Mouse (Mus musculus) megakaryocyte, embryonic 14.5 days (primary cell): ENCODE results near the gene Dad1. TPM values are rescaled to one million over a fixed set of nuclear protein-coding genes. Genes with fewer than 3 reads are reported as not detected.

Experiments
- H3K27me3 ChIP-seq: replicated peaks from 2 replicates; pipeline ENCODE3; 2012; ENCODE audit warnings: inconsistent platforms
- H3K36me3 ChIP-seq: replicated peaks from 2 replicates; pipeline ENCODE3; 2012; ENCODE audit warnings: low read length, inconsistent platforms, mixed read lengths
- H3K4me1 ChIP-seq: 2 replicates; pipeline ENCODE4 v1.6.1; 2012; ENCODE audit warnings: inconsistent platforms
- H3K4me3 ChIP-seq: replicated peaks from 2 replicates; pipeline ENCODE3; 2012; ENCODE audit warnings: moderate library complexity, mild to moderate bottlenecking, inconsistent platforms
- H3K9me3 ChIP-seq: 2 replicates; pipeline ENCODE4 v1.6.1; 2012; ENCODE audit warnings: inconsistent platforms
- FLI1 ChIP-seq: IDR thresholded peaks from 2 replicates; pipeline ENCODE4 v1.6.1; 2012; ENCODE audit warnings: low read length, inconsistent platforms, mixed read lengths
- GATA1 ChIP-seq: IDR thresholded peaks from 3 replicates; pipeline ENCODE4 v1.6.1; 2012; ENCODE audit warnings: mixed read lengths, low read length, inconsistent platforms, borderline replicate concordance
- polyA plus RNA-seq: library from polyadenylated mRNA; stranded (reverse); fragments of >175 nt; gene quantifications from 2 replicates; pipeline ENCODE4 v1.2.3, GENCODE M21; 2012; ENCODE audit warnings: low replicate concordance; ENCODE audit not compliant: insufficient read depth

The Dad1 gene
- 15.0 and 54.8 TPM in 2 replicates for polyA plus RNA-seq

DNA sequence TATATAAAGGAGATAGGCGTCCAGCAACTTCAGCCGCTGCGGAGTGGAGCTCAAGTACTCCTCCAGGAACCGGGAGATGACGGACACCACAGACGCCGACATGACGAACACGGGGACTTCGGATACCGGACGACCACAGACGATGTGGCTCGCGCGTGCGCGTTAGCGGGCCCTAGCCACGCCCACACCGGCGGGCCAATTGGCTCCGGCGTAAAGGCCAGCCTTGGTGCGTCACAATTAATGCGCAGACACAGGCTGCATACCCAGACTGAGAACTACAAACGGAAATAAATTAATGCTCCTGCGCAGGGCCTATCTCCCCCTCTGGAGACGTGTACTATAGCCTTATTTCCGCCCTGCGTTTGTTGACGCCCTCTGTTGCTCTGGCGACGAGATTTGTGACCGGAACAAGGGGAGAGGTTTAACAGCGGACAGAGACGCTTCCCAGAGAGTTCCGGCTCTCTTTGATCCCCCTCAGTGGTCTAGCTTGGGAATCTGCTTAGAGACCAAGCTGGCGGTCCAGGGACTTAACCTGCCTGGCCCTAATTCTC, at the start of gene Dad1, which contains the start of gene Abhd4:
Gene Dad1 (minus strand): TSS at position 364 of the 551 bp plus-strand sequence.
Gene Abhd4 (plus strand): TSS at position 448 of the 551 bp plus-strand sequence.
- peak within 1 kb of the TSS; percentile 95 for H3K4me3 ChIP-seq
- no peaks in the 10 kb centered on the region for H3K27me3 ChIP-seq
- H3K9me3 ChIP-seq: no peaks in the 10 kb centered on the region
- H3K4me1 ChIP-seq: peaks cover 53% of the 10 kb centered on the region
- peaks cover 24% of the 10 kb centered on the region for H3K36me3 ChIP-seq
- TF ChIP-seq FLI1 (no peak), GATA1 (0 out of 3 replicates have a peak, but pooled peaks have one; percentile 38)

DNA sequence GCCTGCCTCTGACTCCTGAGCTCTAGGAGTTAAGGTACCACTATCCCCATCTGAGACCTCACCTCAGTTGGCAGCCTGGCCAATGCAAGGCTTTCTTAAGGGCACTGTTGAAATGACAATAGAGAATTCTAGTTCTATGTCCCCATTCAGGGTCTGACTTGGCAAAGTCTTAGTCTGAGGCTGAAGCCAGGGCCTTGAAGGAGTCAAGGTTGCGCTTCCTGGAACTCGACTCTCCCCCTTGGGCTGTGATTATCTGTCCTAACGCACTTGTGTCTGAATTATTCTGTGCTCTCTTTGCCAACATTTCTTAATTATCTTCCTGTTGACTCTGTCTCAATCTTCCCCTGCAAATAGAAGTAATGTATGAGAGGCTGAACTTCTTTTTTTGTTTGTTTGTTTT, 46.8 kb upstream of the Dad1 start:
- Histone ChIP-seq H3K4me3 (no peak overlapping the region), H3K4me1 (peaks cover 10% of the 10 kb centered on the region), H3K27me3 (no peaks in the 10 kb centered on the region), H3K9me3 (no peaks in the 10 kb centered on the region), H3K36me3 (no peaks in the 10 kb centered on the region)
- TF ChIP-seq GATA1 (no peak), FLI1 (no peak)

DNA sequence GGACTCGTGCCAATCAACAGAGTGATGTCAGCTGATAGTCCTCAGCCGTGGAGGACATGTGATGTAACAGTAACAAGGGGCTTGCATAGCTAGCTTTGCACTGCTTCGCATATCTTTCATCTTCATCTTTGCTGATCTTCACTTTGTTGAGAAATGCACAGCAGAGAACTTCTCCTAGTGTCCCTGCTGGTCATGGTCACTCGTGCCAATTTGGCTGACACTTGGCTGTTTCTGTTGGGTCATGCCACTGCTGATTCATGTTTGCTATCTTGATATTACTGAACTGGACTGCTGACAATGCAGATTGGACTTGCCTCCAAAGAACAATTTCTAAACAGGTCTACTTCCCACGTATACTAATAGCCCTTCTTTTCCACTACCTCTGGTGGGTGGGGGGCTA, 46.2 kb upstream of the Dad1 start:
- Histone ChIP-seq H3K27me3 (no peaks in the 10 kb centered on the region), H3K9me3 (no peaks in the 10 kb centered on the region)

GRCm38 (mm10) chr14:54284839-54285238, 30.9 kb upstream of the Dad1 start, which contains the start of gene Olfr49:
Olfr49 (minus strand) TSS chr14:54284939.
- H3K27me3 ChIP-seq: peaks cover 18% of the 10 kb centered on the region
- no peaks in the 10 kb centered on the region for H3K4me1 ChIP-seq
- H3K9me3 ChIP-seq: no peaks in the 10 kb centered on the region
- TF ChIP-seq FLI1 (no peak), GATA1 (no peak)
- H3K4me3 ChIP-seq: no peak within 1 kb of the TSS
- H3K36me3 ChIP-seq: no peaks in the 10 kb centered on the region

More for the DNA sequence above, 46.2 kb upstream of the Dad1 start:
- Histone ChIP-seq H3K4me1 (peaks cover 10% of the 10 kb centered on the region), H3K4me3 (peak overlapping the region; percentile 48), H3K36me3 (no peaks in the 10 kb centered on the region)
- TF ChIP-seq FLI1: no peak
- TF ChIP-seq GATA1: no peak

GRCm38 (mm10) chr14:54276446-54276845, 22.5 kb upstream of the Dad1 start:
- Histone ChIP-seq H3K36me3 (no peaks in the 10 kb centered on the region), H3K27me3 (peaks cover 3% of the 10 kb centered on the region), H3K4me1 (no peaks in the 10 kb centered on the region), H3K4me3 (no peak overlapping the region), H3K9me3 (no peaks in the 10 kb centered on the region)
- TF ChIP-seq GATA1 (no peak), FLI1 (no peak)

GRCm38 (mm10) chr14:54272696-54273095, 18.8 kb upstream of the Dad1 start:
- Histone ChIP-seq H3K36me3 (peaks cover 28% of the 10 kb centered on the region), H3K4me3 (no peak overlapping the region), H3K4me1 (no peaks in the 10 kb centered on the region), H3K9me3 (no peaks in the 10 kb centered on the region), H3K27me3 (peaks cover 2% of the 10 kb centered on the region)
- TF ChIP-seq FLI1 (no peak), GATA1 (no peak)

DNA sequence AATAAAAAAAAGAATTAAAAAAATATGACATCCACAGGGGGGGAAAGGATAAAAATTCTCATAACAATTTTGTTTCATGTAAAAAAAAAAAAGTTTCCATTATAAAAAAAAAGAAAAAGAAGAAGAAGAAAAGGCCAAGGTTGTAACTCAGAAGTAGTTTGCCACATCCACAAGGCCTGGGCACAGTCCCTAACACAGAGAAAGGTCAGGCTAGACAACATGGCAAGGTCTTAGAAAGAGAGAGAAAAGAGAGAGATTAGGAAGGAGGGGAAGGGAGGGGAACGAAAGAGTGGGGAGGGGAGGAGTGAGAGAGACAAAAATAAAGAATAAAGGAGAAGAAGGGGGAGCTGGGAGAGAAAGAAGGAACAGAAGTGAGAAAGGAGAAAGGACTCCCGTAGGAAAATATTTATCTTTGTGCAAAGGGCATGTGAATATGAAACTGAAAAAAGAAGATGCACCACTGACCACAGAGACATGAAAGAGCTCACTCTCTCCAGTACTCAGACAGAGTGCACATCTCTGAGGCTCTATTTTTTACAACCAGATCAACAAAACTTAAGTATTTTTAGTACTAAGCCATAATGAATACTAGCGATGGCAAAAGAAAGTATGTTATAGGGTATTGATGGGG, 18.2 kb upstream of the Dad1 start:
- H3K4me1 ChIP-seq: no peaks in the 10 kb centered on the region
- no peaks in the 10 kb centered on the region for H3K9me3 ChIP-seq
- no peak overlapping the region for H3K4me3 ChIP-seq
- H3K36me3 ChIP-seq: peaks cover 34% of the 10 kb centered on the region
- no peak for TF ChIP-seq GATA1
- no peak for TF ChIP-seq FLI1
- H3K27me3 ChIP-seq: peaks cover 2% of the 10 kb centered on the region

DNA sequence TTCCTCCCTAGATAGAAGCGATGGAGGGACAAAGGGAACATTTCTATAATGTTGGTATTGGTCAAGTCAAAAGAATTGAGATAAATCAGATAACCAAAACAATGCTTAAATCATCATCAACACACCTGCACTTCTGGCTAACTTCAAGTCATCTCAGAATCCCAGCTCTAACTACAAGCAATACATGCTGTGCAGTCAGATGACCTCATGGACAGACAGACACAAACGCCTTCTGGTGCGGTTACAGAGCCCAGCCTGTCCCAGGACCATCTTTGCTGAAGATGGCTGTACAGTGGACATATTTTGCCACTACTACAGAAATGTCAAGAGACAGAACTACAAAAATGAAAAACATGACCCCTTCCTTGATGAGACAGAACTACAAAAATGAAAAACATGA, 16.5 kb upstream of the Dad1 start:
- no peaks in the 10 kb centered on the region for H3K4me1 ChIP-seq
- H3K9me3 ChIP-seq: no peaks in the 10 kb centered on the region
- no peaks in the 10 kb centered on the region for H3K27me3 ChIP-seq
- no peak overlapping the region for H3K4me3 ChIP-seq
- no peak for TF ChIP-seq FLI1
- no peak for TF ChIP-seq GATA1
- peaks cover 51% of the 10 kb centered on the region for H3K36me3 ChIP-seq

- TF ChIP-seq FLI1: no peak
- TF ChIP-seq GATA1: no peak
- Histone ChIP-seq H3K36me3 (peaks cover 59% of the 10 kb centered on the region), H3K9me3 (no peaks in the 10 kb centered on the region), H3K4me3 (no peak overlapping the region), H3K4me1 (no peaks in the 10 kb centered on the region), H3K27me3 (no peaks in the 10 kb centered on the region)
These were observed 15.7 kb upstream of the Dad1 start for GRCm38 (mm10) chr14:54269566-54269965.

GRCm38 (mm10) chr14:54267966-54268365, 14.1 kb upstream of the Dad1 start:
- Histone ChIP-seq H3K4me3 (no peak overlapping the region), H3K36me3 (peaks cover 74% of the 10 kb centered on the region), H3K9me3 (no peaks in the 10 kb centered on the region), H3K4me1 (no peaks in the 10 kb centered on the region), H3K27me3 (no peaks in the 10 kb centered on the region)
- TF ChIP-seq GATA1 (no peak), FLI1 (no peak)
